Mouse (Mus musculus) kidney, postnatal 0 days (tissue): ENCODE measurements around the gene Krt8. TPM values are rescaled to one million over a fixed set of nuclear protein-coding genes. Genes with fewer than 3 reads are reported as not detected.

ENCODE experiments used
- ATAC-seq: fragments of 200-750 bp; cut with Nextera tagmentation; replicated peaks from 2 replicates; pipeline ENCODE4 v1.8.0; 2017; ENCODE audit warnings: low read depth, moderate number of reproducible peaks, moderate TSS enrichment, moderate library complexity; ENCODE audit not compliant: low FRiP score
- DNase-seq: peaks from one replicate; pipeline ENCODE4 v3.0.0-alpha.2; 2016; ENCODE audit warnings: low spot score
- H3K27ac ChIP-seq: fragments of 300-500 bp; sonication (generic); 2 replicates; pipeline ENCODE4 v1.5.1; 2014; ENCODE audit warnings: mild to moderate bottlenecking
- H3K27me3 ChIP-seq: fragments of 300-500 bp; sonication (generic); 2 replicates; pipeline ENCODE4 v1.6.1; 2014; ENCODE audit warnings: low read length, mixed read lengths; ENCODE audit not compliant: insufficient read depth
- H3K36me3 ChIP-seq: fragments of 300-500 bp; sonication (generic); 2 replicates; pipeline ENCODE4 v1.6.1; 2014; ENCODE audit warnings: low read length, mixed read lengths; ENCODE audit not compliant: insufficient read depth
- H3K4me1 ChIP-seq: fragments of 300-500 bp; sonication (generic); replicated peaks from 2 replicates; pipeline ENCODE4 v1.6.1; 2014; ENCODE audit warnings: antibody characterized with exemption, low read length, mixed read lengths; ENCODE audit not compliant: insufficient read depth
- H3K4me2 ChIP-seq: fragments of 300-500 bp; sonication (generic); 2 replicates; pipeline ENCODE4 v1.6.1; 2014; ENCODE audit warnings: mild to moderate bottlenecking, low read length, moderate library complexity, mixed read lengths
- H3K4me3 ChIP-seq: fragments of 300-500 bp; sonication (generic); replicated peaks from 2 replicates; pipeline ENCODE4 v1.5.1; 2014; ENCODE audit warnings: low read depth, low read length
- H3K9ac ChIP-seq: fragments of 300-500 bp; sonication (generic); 2 replicates; pipeline ENCODE4 v1.6.1; 2014; ENCODE audit warnings: low read depth, low read length
- H3K9me3 ChIP-seq: fragments of 300-500 bp; sonication (generic); replicated peaks from 2 replicates; pipeline ENCODE4 v1.6.1; 2016; ENCODE audit warnings: low read length, inconsistent platforms, mixed read lengths
- CTCF ChIP-seq: IDR thresholded peaks from 2 replicates; pipeline ENCODE4 v1.5.1; 2016; ENCODE audit warnings: antibody characterized with exemption, low read depth, mild to moderate bottlenecking, moderate library complexity
- WGBS: fragments of 180-500 bp; shearing (Covaris S2); extraction: QIAGEN DNeasy Blood & Tissue Kit; methylation state at CpG from one replicate; pipeline ENCODE4 v1.1.7; 2014; 5-methylcytosine and 5-hydroxymethylcytosine counted together
- polyA plus RNA-seq: library from polyadenylated mRNA; unstranded; fragments of >200 nt; fragmentation: Nextera tagmentation; extraction: Ambion mirVana; gene quantifications from 2 replicates; pipeline ENCODE4 v1.2.1, GENCODE M21; 2015

Gene Krt8
- polyA plus RNA-seq, 1 experiment from 2014 or later = 305 TPM

GRCm38 (mm10) chr15:102012260-102012765 lies 8.0 kb upstream of the Krt8 start:
- 0 out of 2 replicates have a peak overlapping the region, but pooled peaks have one; percentile 62 for H3K27ac ChIP-seq
- no peaks in the 10 kb centered on the region for H3K36me3 ChIP-seq
- no peaks in the 10 kb centered on the region for H3K27me3 ChIP-seq
- H3K4me2 ChIP-seq = no peak overlapping the region
- no peak overlapping the region for H3K9ac ChIP-seq
- ATAC-seq (no peak), DNase-seq (no peak)
- TF ChIP-seq CTCF = no peak
- H3K4me3 ChIP-seq = no peak overlapping the region
- 55% methylated on average over 4 of the region's 4 CpGs for WGBS
- no peaks in the 10 kb centered on the region for H3K9me3 ChIP-seq
- H3K4me1 ChIP-seq = 0 out of 2 replicates have a peak, but pooled peaks cover 9% of the 10 kb centered on the region

DNA sequence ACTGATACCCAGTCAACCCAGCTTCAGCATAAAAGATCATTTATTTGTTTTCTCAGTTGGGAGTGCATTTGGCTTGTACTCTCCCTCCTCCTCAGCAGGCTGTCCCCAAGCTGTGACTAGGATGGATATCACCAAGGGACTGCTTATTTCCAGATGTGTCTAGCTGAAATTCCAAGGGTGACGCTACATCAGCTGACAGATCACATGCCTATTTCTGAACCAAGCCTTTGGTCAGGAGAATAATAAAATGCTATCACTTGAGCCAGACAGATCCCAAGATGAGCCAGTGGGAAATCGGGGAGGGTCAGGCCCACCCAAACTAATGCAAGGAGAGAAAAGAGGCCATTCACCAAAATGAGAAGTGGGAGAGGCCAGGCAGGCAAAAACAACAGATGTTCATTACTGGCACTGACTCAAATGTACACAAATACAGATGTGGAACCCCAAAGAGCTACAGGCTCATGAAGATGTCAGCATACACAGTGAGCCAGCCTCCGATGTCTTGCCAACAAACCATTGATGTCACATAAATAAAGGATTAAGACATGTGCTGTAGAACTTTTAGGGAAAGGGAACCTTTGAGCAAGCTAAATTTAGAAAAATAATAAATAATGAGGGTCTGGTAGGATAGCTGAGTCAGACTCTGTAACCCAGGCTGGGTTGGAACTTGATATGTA lies 6.4 kb upstream of the Krt8 start:
- no peak overlapping the region for H3K4me3 ChIP-seq
- no peak overlapping the region for H3K9ac ChIP-seq
- no peaks in the 10 kb centered on the region for H3K9me3 ChIP-seq
- H3K27ac ChIP-seq = no peak overlapping the region
- H3K4me1 ChIP-seq = 0 out of 2 replicates have a peak, but pooled peaks cover 14% of the 10 kb centered on the region
- no peak for ATAC-seq
- H3K27me3 ChIP-seq = no peaks in the 10 kb centered on the region
- 56% methylated on average over 3 of the region's 3 CpGs for WGBS
- no peaks in the 10 kb centered on the region for H3K36me3 ChIP-seq
- no peak for TF ChIP-seq CTCF
- no peak for DNase-seq
- H3K4me2 ChIP-seq = no peak overlapping the region

GRCm38 (mm10) chr15:102007097-102008069 lies 3.1 kb upstream of the Krt8 start:
- Histone ChIP-seq H3K9ac (no peak overlapping the region), H3K4me3 (no peak overlapping the region), H3K27ac (no peak overlapping the region), H3K4me1 (peaks cover 11% of the 10 kb centered on the region; the same call in 1 of the 2 replicates), H3K4me2 (no peak overlapping the region), H3K9me3 (no peaks in the 10 kb centered on the region), H3K27me3 (no peaks in the 10 kb centered on the region), H3K36me3 (no peaks in the 10 kb centered on the region)
- ATAC-seq (no peak), DNase-seq (no peak)
- 64% methylated on average over 12 of the region's 12 CpGs for WGBS
- no peak for TF ChIP-seq CTCF

DNA sequence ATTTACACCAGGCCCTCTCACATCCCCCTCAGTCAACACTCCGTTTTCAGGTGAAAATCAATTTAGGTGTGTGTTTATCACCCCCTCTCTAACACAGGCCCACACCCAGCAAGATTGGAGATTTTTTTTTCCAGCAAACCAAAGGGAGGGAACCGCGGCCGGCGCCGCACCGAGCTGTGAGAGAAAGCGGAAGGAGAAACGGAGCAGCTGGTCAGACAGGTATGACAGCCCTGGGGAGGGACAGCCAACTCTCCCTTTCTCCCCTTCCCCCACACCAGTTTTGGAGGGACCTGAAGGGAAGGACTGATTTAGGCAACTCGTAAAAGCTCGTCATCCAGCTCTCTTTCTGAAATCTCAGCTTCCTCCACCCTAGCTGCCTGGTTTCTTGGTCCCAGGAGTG lies 2.0 kb upstream of the Krt8 start:
- Histone ChIP-seq H3K9ac (no peak overlapping the region), H3K36me3 (no peaks in the 10 kb centered on the region), H3K27ac (peak overlapping the region; percentile 31), H3K4me3 (no peak overlapping the region), H3K4me1 (peaks cover 11% of the 10 kb centered on the region; the same call in 1 of the 2 replicates), H3K27me3 (no peaks in the 10 kb centered on the region), H3K9me3 (no peaks in the 10 kb centered on the region), H3K4me2 (no peak overlapping the region)
- TF ChIP-seq CTCF = no peak
- ATAC-seq (no peak), DNase-seq (no peak)
- WGBS = 28% methylated on average over 11 of the region's 11 CpGs

GRCm38 (mm10) chr15:102005290-102005689 lies 1.0 kb upstream of the Krt8 start:
- TF ChIP-seq CTCF = no peak
- H3K4me3 ChIP-seq = no peak overlapping the region
- no peak overlapping the region for H3K9ac ChIP-seq
- DNase-seq (no peak), ATAC-seq (no peak)
- no peak overlapping the region for H3K27ac ChIP-seq
- H3K4me1 ChIP-seq = peaks cover 11% of the 10 kb centered on the region; the same call in 1 of the 2 replicates
- H3K36me3 ChIP-seq = no peaks in the 10 kb centered on the region
- H3K9me3 ChIP-seq = no peaks in the 10 kb centered on the region
- H3K27me3 ChIP-seq = no peaks in the 10 kb centered on the region
- WGBS = 52% methylated on average over 4 of the region's 4 CpGs
- no peak overlapping the region for H3K4me2 ChIP-seq

GRCm38 (mm10) chr15:102003516-102003915 lies 766 bp downstream of the Krt8 start:
- H3K4me3 ChIP-seq = peak overlapping the region; percentile 42
- peaks cover 11% of the 10 kb centered on the region; the same call in 1 of the 2 replicates for H3K4me1 ChIP-seq
- no peaks in the 10 kb centered on the region for H3K9me3 ChIP-seq
- H3K36me3 ChIP-seq = 0 out of 2 replicates have a peak, but pooled peaks cover 2% of the 10 kb centered on the region
- peak overlapping the region; percentile 61 for H3K27ac ChIP-seq
- ATAC-seq (no peak; the same call in 1 of the 2 replicates), DNase-seq (no peak)
- TF ChIP-seq CTCF = no peak
- H3K27me3 ChIP-seq = no peaks in the 10 kb centered on the region
- WGBS = 24% methylated on average over 12 of the region's 12 CpGs
- peak overlapping the region; percentile 61 for H3K4me2 ChIP-seq
- H3K9ac ChIP-seq = peak overlapping the region; percentile 64
